Mouse (Mus musculus) lung, postnatal 0 days (tissue): Measurements from ENCODE around the gene Mpzl2.

Experiments
- CTCF ChIP-seq: IDR thresholded peaks from 2 replicates; pipeline ENCODE4 v1.5.1; 2016; ENCODE audit warnings: antibody characterized with exemption, mild to moderate bottlenecking
- EP300 ChIP-seq: IDR thresholded peaks from 2 replicates; pipeline ENCODE4 v1.6.1; 2016; ENCODE audit warnings: antibody characterized with exemption, mild to moderate bottlenecking, control low read depth

DNA sequence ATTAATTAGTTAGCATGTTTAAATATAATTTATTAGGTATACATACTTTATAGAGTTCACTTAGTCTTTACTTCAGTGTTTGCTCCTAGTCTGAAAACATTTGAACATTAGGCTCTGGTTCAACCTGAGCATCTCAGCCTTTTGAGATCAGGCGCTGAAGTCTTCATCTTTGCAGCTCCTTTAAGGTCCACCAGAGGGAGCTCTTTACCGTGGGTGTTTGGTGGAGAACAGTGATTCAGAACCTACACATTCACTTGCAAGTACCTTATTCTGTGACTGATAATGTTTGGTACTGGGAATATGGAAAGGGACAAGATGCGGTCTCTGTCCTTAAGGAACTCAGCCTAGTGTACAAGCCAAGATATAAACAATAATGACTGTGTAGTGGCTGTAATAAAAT is 16.8 kb upstream of the Mpzl2 start:
- TF ChIP-seq CTCF (peak; percentile 90), EP300 (no peak)
